Mouse (Mus musculus) left cerebral cortex, postnatal 4 days (tissue): ENCODE results near the gene Alpk3. TPM values are rescaled to one million over a fixed set of nuclear protein-coding genes. Genes with fewer than 3 reads are reported as not detected.

Experiments
- DNase-seq: peaks from one replicate; pipeline ENCODE4 v3.0.0-alpha.2; 2022
- intact Hi-C: fragments of 180-260 bp; cut with DNase I; formaldehyde crosslinking; loops from one replicate; pipeline ENCODE4 v1.15.1; 2025
- total RNA-seq, 2 experiments: library from RNA; stranded (reverse); gene quantifications; 2 replicates each; pipeline ENCODE4 v1.2.3; 2021

Gene Alpk3
- total RNA-seq, 2 experiments from 2014 or later: 0.58 to 0.62 TPM

- DNase-seq: no peak
- intact Hi-C loops: no loop called here
Observed at GRCm38 (mm10) chr7:81073273-81073672, 15.9 kb downstream of the Alpk3 start.

- DNase-seq: no peak
- intact Hi-C loops: no loop called here
Observed at GRCm38 (mm10) chr7:81074546-81074945, 17.1 kb downstream of the Alpk3 start.

- DNase-seq: no peak
- intact Hi-C loops: no loop called here
Observed at GRCm38 (mm10) chr7:81075299-81075698, 17.9 kb downstream of the Alpk3 start.

- intact Hi-C loops: no loop called here
- no peak for DNase-seq
Observed at GRCm38 (mm10) chr7:81075732-81076131, 18.3 kb downstream of the Alpk3 start.

- DNase-seq: no peak
- intact Hi-C loops: no loop called here
Observed at GRCm38 (mm10) chr7:81077009-81077408, 19.6 kb downstream of the Alpk3 start.

- no peak for DNase-seq
- intact Hi-C loops: no loop called here
Observed at GRCm38 (mm10) chr7:81078740-81079139, 21.3 kb downstream of the Alpk3 start.

- intact Hi-C loops: no loop called here
- peak; percentile 43 for DNase-seq
Observed at GRCm38 (mm10) chr7:81093420-81093965, 36.1 kb downstream of the Alpk3 start.

GRCm38 (mm10) chr7:81094104-81094757 lies 36.8 kb downstream of the Alpk3 start:
- no peak for DNase-seq
- intact Hi-C loops: no loop called here

GRCm38 (mm10) chr7:81100341-81100740 lies 42.9 kb downstream of the Alpk3 start:
- DNase-seq: no peak
- intact Hi-C loops: no loop called here

- intact Hi-C loops: no loop called here
- no peak for DNase-seq
Observed at GRCm38 (mm10) chr7:81102854-81103253, 45.5 kb downstream of the Alpk3 start.

- intact Hi-C loops: no loop called here
- peak; percentile 37 for DNase-seq
Observed at GRCm38 (mm10) chr7:81105525-81105924, 48.1 kb downstream of the Alpk3 start.

GRCm38 (mm10) chr7:81108226-81108625 lies 50.8 kb downstream of the Alpk3 start:
- intact Hi-C loops: no loop called here
- no peak for DNase-seq

- intact Hi-C loops: no loop called here
- peak; percentile 64 for DNase-seq
Observed at GRCm38 (mm10) chr7:81109717-81110651, 52.6 kb downstream of the Alpk3 start.

- no peak for DNase-seq
- intact Hi-C loops: no loop called here
Observed at GRCm38 (mm10) chr7:81110791-81111190, 53.4 kb downstream of the Alpk3 start.

GRCm38 (mm10) chr7:81111729-81112128 lies 54.3 kb downstream of the Alpk3 start:
- no peak for DNase-seq
- intact Hi-C loops: no loop called here

- intact Hi-C loops: no loop called here
- no peak for DNase-seq
Observed at GRCm38 (mm10) chr7:81112686-81113360, 55.4 kb downstream of the Alpk3 start.

- intact Hi-C loops: no loop called here
- DNase-seq: no peak
Observed at GRCm38 (mm10) chr7:81114555-81114954, 57.2 kb downstream of the Alpk3 start, which contains the start of gene Slc28a1. Gene Slc28a1, plus strand, starts transcription at chr7:81114799.

GRCm38 (mm10) chr7:81121099-81121498 lies 63.7 kb downstream of the Alpk3 start:
- intact Hi-C loops: no loop called here
- DNase-seq: no peak

GRCm38 (mm10) chr7:81122808-81123207 lies 65.4 kb downstream of the Alpk3 start:
- DNase-seq: no peak
- intact Hi-C loops: no loop called here

GRCm38 (mm10) chr7:81123553-81123952 lies 66.2 kb downstream of the Alpk3 start:
- intact Hi-C loops: no loop called here

GRCm38 (mm10) chr7:81124773-81125172 lies 67.4 kb downstream of the Alpk3 start:
- no peak for DNase-seq
- intact Hi-C loops: no loop called here

More at GRCm38 (mm10) chr7:81123553-81123952, 66.2 kb downstream of the Alpk3 start:
- no peak for DNase-seq
